Mouse (Mus musculus): ENCODE measurements around the gene Fchsd2.

DNA sequence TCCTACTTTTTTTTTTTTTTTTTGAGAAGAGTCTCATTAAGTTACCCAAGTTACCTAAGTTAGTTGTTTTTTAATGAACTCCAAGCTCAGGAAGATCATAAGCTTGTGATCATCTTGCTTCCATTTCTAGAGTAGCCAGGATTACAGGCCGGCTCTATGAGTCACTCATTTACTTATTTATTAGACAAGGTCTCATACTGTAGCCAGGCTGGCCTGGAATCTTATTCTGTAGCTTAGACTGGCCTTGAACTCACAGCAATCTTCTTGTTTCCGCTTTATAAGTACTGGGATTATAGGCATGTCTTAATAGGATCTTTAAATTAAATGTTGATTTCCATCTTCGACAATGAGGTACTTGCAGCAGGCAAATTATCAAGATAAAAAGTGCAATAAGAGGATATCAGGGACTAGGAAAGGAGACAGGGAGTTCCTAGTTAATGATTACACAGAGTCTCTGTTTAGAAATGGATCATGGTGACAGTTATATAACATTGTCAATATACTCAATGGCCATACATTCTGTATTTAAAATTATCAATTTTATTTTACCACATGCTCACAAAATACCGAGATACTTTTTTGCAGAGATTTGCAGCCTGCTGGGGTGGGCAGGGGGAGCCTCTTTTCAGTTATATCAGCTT lies 7.7 kb upstream of the Fchsd2 start:
- TF ChIP-seq CTCF (IDR thresholded peaks at IDR 0.05; ENCODE audit: extremely low read depth, insufficient read depth, low read length) (no peak), POLR2A (IDR thresholded peaks at IDR 0.05; ENCODE audit: extremely low read depth, insufficient read depth, low read length) (no peak)
